Mouse (Mus musculus) layer of hippocampus, adult 9-10 months (tissue): ENCODE measurements around the gene Hsph1.

ENCODE experiments used
- DNase-seq: peaks from one replicate; pipeline ENCODE4 v3.0.0; 2022; ENCODE audit warnings: low spot score

Hsph1 gene

DNA sequence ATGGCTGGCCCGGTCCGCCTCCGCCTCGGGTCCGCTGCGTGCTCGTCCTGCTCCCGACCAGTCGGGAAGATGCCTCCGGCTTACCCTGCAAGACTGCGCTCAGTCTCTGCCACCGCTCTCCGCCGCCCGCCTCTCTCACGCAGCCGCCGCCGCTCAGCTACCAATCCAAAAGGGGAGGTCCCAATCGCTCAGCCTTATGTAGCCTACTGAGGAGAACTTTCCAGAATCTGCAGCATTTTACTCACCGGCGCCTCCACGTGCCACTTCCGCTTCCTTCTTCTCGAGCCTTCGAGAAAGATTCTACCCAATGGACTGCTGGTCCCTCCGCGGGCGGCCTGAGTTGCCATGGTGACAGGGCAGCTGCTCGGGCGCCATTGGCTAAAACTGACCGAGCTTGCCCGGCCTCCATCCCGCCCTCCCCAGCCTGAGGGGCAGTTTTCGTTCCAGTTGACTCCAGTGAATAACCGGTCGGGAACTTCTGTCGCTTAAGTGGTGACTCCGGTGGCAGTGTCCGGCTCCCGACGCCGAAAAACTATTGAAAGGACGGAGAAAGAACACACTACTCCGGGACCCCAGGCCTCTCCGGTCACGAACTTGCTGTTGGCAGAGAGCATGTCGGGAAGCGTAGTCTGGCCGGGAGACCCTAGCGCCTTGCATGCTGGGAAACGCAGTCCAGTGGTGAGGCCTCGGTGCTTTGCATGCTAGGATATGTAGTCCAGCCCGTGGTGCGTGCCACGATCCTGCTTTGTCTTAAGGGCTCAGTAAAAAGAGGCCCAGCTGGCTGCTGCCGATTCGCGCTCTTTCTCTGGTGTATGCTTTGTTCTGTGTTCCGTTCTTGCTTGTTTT, at the start of gene Hsph1:
Hsph1 (minus strand) TSS at position 302 of the 846 bp plus-strand sequence.
- peak; percentile 94 for DNase-seq

- DNase-seq, result no peak
These were observed 44.8 kb upstream of the Hsph1 start for GRCm38 (mm10) chr5:149680946-149681345.

- no peak for DNase-seq
These were observed 43.7 kb upstream of the Hsph1 start for GRCm38 (mm10) chr5:149679886-149680285.

DNA sequence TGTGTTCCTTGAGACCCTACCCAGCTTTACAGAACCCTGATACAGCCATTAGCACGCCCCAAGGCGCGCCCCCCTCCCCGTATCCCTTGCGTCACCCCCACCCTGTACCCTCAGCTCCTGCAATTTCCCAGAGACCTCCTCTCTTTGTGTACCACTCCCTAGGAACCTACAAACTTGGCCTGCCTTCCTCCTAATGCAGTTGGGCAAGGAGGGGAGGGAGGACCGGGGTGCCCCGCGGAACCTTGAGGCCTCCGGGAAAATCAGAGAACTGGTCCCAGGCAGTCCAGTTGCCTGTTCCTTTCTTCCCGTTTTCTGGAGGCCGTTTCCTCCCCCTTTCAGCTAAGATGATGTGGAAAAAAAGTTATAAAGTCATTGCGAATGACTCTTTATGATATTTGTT, 43.2 kb upstream of the Hsph1 start:
- no peak for DNase-seq

- no peak for DNase-seq
These were observed 42.8 kb upstream of the Hsph1 start for GRCm38 (mm10) chr5:149678990-149679348.

- DNase-seq, result peak; percentile 36
These were observed 42.2 kb upstream of the Hsph1 start, which contains the start of gene B3glct for GRCm38 (mm10) chr5:149678100-149678989. TSS of gene B3glct (plus strand) at chr5:149678230.

DNA sequence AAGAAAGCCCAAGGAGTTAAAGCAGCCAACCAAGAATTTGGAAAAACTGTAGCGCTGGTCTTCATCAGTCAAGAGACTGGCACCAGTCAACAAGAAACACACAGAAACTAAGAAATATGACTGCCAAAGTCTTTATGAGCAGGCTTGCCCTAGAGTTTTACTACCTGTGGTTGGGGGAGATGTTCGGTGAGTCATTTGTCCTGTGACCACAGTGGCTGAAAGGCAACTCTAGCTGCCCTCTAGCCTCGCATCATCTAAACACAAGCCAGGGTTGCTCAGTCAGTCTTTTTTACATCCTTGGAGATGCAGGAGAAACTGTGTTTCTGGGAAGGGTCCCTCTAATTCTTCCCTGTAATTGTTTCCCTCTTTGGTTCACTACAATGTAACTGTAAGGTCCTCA, 41.0 kb upstream of the Hsph1 start:
- DNase-seq, result no peak

GRCm38 (mm10) chr5:149663417-149663816, 27.2 kb upstream of the Hsph1 start:
- no peak for DNase-seq

- no peak for DNase-seq
These were observed 26.8 kb upstream of the Hsph1 start for GRCm38 (mm10) chr5:149662980-149663379.

DNA sequence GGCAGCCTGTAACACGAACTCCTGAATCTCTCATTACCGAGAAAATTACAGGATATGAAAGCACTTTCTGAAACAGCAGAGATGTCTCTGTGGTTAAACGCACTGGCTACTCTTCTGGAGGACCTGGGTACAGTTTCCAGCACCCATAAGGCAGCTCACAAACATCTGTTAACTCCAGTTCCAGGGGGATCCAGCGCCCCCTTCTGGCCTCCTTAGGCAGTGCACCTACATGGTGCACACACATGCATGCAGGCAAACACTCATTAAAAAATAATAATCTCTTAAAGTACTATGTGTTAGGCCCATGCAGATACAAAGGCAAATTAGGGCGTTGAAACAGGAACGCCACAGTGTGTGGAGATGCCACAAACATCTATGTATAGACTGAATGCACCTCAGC, 25.3 kb upstream of the Hsph1 start:
- no peak for DNase-seq

DNA sequence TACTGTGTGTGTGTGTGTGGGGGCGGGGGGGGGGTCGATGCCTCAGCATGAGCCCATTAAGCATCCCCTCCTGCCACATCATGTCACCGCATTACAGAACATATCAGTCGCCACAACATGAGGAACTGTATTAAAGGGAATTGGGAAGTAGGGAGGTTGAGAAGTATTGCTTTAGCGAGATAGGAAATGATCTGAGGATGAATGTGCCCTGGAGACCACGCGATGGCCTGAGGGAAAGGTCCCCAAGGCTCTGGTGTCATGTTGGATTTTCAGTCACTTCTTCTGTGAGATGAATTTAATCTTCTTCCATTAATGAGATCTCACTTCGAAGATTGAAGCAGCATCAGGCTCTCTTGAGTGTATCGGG, 23.2 kb upstream of the Hsph1 start:
- DNase-seq, result no peak

DNA sequence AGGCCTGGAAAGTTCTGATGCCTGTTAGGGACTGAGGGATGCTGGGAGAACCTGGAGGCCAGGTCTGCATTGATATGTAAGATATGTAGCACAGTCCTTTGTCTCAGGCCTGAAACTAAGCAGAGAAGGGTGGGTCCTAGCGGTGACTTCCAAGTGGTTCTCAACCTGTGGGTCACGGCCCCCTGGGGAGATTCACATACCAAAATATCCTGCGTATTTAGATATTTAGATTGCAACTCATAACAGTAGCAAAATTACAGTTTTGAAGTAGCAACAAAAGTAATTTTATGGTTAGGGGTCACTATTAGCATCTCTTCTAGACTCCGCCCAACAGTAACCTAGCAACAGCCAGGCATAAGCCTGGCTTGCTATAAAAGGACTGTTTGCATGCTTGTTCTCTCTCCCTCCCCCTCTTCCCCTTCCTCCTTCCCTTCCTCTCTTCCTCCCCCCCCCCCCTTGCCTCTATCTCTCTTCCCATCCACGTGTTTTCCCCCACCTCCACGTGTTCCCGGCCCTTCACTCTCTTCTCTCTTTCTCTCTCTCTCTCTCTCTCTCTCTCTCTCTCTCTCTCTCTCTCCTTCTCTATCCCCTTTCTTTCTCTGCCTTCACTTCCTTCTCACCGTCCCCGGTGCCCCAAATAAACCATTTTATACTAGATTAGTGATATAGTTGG, 22.7 kb upstream of the Hsph1 start:
- no peak for DNase-seq

GRCm38 (mm10) chr5:149658022-149658421, 21.8 kb upstream of the Hsph1 start:
- no peak for DNase-seq

GRCm38 (mm10) chr5:149655636-149656035, 19.5 kb upstream of the Hsph1 start:
- no peak for DNase-seq

- no peak for DNase-seq
These were observed 14.0 kb upstream of the Hsph1 start for GRCm38 (mm10) chr5:149650179-149650553.

GRCm38 (mm10) chr5:149649499-149650178, 13.5 kb upstream of the Hsph1 start:
- no peak for DNase-seq

DNA sequence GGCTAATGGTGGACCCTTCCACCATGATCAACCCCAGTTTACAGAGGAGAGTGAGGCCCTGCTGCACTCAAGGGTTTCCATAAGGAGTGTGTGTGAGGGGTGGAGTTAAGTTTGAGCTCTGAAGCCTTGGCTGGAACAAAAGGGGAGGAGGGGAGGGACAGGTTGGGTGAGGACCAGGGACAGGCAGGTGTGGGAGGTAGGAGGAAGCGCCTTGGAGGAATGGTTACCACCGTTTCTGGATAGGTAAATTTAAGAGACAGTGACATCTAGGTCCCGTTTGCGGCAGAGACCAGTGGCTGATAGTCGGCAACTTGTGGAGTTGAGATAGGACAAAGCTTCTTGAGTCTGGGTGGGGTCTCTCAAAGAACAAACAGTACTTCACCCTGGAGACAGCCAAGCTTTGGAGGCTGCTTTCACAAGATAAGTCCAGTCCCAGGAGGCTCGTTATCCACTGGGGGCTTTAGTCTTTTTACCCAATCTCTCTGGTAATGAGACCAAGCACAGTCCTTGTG, 12.8 kb upstream of the Hsph1 start:
- DNase-seq, result no peak

- DNase-seq, result no peak
These were observed 12.0 kb upstream of the Hsph1 start for GRCm38 (mm10) chr5:149648196-149648595.

GRCm38 (mm10) chr5:149647367-149648115, 11.4 kb upstream of the Hsph1 start:
- DNase-seq, result no peak

GRCm38 (mm10) chr5:149642783-149643509, 6.8 kb upstream of the Hsph1 start:
- DNase-seq, result no peak
